Mouse (Mus musculus) T-helper 17 cell (primary cell): ENCODE data around the gene Ccdc97.

Experiments used
- in situ Hi-C, 2 experiments: fragments of 300-600 bp; cut with MboI, MseI; formaldehyde crosslinking; loops; 1 replicate in 1 of 2; 2 replicates in 1 of 2; pipeline ENCODE4 v1.15.1; 2025; ENCODE audit warnings: high pct_unique_total_duplicates in 2 of 2

The Ccdc97 gene

DNA sequence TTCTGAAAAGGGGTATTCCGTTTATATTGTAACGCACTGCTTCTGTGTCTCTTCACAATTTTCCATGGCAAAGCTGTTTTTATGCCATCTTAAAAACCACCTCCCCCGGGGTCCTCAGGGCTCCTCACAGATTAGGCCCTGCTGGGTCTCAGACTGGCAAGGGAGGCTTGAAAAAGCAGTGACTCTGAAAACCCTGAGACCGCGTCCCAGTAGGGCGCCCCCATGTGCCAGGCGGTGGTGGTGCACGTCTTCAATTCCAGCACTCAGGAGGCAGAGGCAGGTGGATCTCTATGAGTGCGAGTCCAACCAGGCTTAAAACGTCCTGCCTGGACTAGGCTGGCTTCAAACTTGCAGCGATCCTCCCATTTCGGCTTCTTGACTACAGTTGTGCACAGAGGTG lies 18.2 kb downstream of the Ccdc97 start:
- in situ Hi-C loops: loop anchor here (5.0 to 25.0 kb wide), 3 partner anchors 37 to 1487 kb away; partner anchors contain the start of genes BC024978 (in 1 of the 2), Gm21983 (in 1 of the 2), Mia (in 1 of the 2) and Rab4b (in 1 of the 2)

DNA sequence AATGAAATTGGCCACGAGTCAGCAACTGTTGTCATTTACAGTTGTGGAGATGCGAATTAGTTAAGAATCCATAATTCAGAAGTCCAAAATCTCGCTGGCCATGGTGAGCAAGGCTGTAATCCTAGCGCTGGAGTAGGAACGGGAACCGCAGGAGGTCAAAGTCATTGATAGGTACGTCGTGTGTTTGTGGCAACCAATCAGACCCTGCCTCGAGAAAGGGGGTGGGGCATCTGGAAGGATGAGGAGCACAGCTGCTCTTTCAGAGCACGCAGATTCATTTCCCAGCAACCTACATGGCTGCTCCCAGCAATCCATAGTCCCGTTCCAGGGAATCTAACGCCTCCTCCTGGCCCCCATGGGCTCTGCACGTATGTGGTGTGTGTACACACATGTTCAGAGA lies 19.0 kb downstream of the Ccdc97 start:
- in situ Hi-C loops: loop anchor here (5.0 to 25.0 kb wide), 5 partner anchors 37 to 1665 kb away; partner anchors contain the start of genes BC024978 (in 1 of the 2), Gm21983 (in 1 of the 2), Mia (in 1 of the 2) and Rab4b (in 1 of the 2)

DNA sequence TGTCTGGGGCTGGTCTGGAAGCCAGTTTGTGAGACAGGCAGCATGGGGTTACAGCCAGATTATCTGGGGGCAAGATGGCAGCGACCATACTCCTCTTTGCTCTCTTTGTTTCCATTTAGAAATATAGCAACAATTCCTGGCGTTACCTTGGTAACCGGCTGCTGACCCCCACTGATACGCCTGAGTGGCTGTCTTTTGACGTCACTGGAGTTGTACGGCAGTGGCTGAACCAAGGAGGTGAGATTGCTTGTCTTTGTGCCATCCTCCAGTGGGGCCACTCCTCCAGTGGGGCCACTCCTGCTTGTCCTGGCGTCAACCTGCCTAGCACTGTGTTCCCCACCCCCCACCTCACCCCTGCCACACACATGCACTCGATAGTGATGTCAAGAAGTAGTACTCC lies 24.8 kb downstream of the Ccdc97 start:
- in situ Hi-C loops: loop anchor here in 1 of 2 experiments (10.0 to 25.0 kb wide), 2 partner anchors 1307 to 1671 kb away; partner anchors contain the start of gene Smg9

DNA sequence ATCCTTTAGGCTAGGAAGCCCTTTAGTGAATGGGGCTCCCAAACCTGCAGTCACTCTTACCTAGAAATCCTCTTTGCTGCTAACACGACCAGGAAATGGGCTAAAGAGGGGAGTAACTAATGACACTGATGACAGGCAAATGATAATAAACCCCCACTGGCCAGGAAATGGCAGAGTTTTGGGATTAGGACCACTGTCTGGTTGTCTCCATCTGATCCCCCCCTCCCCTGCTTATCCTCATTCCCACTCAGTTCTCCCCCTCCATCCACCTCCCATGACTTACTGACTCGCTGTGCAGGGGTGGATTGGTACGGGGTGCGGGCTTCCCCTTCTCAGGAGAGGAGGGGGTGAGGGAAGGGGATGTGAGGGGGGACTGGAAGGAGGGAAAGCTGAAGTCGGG lies 28.8 kb downstream of the Ccdc97 start:
- in situ Hi-C loops: loop anchor here in 1 of 2 experiments (10.0 to 25.0 kb wide), 2 partner anchors 1303 to 1675 kb away; partner anchors contain the start of gene Smg9

DNA sequence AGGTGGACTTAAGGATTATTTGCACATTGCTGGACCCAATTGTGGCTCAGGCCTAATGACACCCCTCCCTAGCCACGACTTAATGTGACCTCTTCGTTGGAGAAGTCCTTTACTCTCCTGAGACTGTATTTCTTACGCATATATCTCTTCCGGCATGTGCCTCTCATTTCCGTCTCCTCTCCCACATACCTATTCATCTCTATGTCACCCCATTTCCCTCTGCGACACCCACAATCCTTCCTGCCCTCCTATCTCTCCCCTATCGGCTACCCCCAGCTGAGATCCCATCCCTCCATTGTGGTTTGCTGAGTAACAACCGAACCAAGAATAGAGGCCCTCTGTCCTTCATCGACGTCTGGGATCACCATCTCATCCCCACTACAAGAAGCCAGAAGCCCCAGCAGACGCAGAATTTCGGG lies 29.3 kb downstream of the Ccdc97 start:
- in situ Hi-C loops: loop anchor here (5.0 to 25.0 kb wide), 3 partner anchors 42 to 1675 kb away; partner anchors contain the start of gene Smg9 (in 1 of the 2)

DNA sequence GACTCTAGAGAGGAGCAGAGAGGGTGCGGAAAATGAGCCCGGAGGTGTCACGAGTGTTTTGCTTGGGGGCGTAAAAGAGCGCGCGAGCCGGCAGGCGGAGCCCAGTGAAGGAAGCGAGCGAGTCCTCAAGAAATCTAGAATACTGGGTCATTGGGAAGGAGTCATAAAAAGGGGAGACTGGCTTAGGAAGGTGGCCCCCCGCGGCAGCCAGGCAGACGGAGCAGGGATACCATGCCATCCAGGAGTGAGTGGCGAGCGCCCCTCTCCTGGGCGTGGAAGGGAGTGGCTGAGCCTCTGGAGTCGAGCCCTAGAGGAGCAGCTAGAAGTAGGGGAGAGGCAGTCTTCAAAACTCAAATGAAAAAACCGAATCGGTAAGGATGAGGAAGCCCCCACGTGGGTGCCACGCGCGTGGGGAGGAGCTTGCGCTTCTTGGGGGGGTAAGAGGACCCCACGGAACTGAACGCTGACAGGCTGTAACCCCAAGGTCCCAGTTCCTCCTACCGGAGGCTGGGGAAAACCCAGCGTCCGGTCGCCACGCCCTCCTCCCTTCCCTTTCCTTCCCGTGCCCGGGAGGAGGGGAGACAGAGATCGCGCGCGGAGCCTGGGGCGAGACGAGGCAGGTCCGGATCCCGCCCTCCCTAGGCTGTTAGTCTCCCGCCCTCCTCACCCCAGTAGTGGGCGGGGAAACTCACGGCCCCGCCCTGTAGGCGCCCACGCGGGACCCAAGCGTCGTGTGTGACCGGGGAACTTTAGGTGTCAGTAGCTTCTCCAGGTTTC lies 29.9 kb downstream of the Ccdc97 start:
- in situ Hi-C loops: loop anchor here (5.0 to 25.0 kb wide), 2 partner anchors 42 to 1302 kb away; partner anchors contain the start of gene Smg9 (in 1 of the 2)

DNA sequence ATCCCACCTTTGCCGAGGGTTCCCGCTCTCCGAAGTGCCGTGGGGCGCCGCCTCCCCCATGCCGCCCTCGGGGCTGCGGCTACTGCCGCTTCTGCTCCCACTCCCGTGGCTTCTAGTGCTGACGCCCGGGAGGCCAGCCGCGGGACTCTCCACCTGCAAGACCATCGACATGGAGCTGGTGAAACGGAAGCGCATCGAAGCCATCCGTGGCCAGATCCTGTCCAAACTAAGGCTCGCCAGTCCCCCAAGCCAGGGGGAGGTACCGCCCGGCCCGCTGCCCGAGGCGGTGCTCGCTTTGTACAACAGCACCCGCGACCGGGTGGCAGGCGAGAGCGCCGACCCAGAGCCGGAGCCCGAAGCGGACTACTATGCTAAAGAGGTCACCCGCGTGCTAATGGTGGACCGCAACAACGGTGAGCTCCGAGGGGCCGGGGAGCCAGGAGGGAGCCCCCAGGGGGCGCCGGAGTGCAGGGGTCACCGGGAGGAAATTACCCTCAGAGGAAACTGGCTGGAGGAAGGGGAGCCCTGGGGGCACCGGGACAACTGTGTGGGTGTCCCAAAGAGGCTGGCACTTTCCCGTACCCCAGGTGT lies 31.0 kb downstream of the Ccdc97 start:
- in situ Hi-C loops: loop anchor here (5.0 to 25.0 kb wide), 2 partner anchors 41 to 1301 kb away; partner anchors contain the start of gene Smg9 (in 1 of the 2)

DNA sequence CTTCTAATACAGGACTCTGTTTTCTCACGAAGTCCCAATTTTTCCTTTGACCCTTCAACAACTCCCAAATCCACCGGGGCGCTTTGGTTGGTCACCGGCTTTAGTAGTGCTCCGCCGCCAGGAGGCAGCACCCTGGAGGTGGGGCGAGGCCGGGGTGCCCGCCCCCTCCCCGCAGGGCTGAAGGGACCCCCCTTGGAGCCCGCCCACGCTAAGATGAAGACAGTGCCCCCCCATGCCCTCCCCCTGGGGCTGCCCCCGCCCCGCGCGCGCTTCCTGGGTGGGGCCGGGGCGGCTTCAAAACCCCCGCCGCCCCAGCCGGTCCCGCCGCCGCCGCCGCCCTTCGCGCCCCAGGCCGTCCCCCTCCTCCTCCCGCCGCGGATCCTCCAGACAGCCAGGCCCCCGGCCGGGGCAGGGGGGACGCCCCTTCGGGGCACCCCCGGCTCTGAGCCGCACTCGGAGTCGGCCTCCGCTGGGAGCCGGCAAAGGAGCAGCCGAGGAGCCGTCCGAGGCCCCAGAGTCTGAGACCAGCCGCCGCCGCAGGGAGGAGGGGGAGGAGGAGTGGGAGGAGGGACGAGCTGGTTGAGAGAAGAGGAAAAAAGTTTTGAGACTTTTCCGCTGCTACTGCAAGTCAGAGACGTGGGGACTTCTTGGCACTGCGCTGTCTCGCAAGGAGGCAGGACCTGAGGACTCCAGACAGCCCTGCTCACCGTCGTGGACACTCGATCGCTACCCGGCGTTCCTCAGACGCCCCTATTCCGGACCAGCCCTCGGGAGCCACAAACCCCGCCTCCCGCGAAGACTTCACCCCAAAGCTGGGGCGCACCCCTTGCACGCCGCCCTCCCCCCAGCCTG lies 32.0 kb downstream of the Ccdc97 start, which contains the start of gene Tgfb1:
Gene Tgfb1 (plus strand): TSS at position 323 of the 852 bp plus-strand sequence.
- in situ Hi-C loops: loop anchor here (5.0 to 25.0 kb wide), 2 partner anchors 40 to 1300 kb away; partner anchors contain the start of gene Smg9 (in 1 of the 2)

DNA sequence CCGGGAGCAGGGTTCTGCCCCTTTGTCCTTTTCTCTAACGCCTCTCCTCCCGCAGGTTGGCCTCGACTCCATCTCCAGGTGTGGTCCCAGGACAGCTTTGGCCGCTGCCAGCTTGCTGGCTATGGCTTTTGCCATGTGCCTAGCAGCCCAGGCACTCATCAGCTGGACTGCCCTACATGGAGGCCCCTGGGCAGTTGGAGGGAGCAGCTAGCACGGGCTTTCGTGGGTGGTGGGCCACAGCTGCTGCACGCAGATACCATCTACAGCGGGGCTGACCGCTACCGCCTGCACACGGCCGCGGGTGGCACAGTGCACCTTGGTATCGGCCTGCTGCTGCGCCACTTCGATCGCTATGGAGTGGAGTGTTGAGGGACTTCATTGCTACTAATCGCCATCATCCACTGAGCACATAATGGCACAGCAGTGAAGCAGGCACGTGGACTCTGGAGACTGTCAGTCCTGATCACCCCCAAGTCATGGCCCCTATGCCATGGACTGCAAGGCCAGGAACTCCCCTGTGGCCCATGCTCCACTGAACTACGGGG lies 32.9 kb downstream of the Ccdc97 start:
- in situ Hi-C loops: loop anchor here (5.0 to 25.0 kb wide), 2 partner anchors 39 to 1299 kb away; partner anchors contain the start of gene Smg9 (in 1 of the 2)

DNA sequence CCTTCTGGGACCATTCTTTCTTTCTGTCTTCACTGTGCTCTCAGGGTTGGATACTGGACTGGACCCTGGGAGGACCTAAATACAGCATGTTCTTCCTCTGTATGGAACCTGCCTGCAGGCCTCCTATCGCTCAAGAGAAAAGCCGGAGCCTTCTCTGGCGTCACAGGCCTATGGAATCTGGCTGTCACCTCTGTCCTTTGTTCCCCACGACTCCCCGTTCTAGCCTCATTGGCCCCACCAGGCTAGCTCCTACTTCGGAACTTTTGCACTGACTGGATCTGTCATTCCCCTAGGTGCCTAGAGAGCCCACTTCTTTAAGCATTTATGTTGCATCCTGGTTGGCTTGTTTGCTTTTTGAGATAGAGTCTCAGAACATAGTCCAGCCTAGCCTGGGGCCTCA lies 34.2 kb downstream of the Ccdc97 start:
- in situ Hi-C loops: loop anchor here (5.0 to 25.0 kb wide), 2 partner anchors 37 to 1297 kb away; partner anchors contain the start of gene Smg9 (in 1 of the 2)

DNA sequence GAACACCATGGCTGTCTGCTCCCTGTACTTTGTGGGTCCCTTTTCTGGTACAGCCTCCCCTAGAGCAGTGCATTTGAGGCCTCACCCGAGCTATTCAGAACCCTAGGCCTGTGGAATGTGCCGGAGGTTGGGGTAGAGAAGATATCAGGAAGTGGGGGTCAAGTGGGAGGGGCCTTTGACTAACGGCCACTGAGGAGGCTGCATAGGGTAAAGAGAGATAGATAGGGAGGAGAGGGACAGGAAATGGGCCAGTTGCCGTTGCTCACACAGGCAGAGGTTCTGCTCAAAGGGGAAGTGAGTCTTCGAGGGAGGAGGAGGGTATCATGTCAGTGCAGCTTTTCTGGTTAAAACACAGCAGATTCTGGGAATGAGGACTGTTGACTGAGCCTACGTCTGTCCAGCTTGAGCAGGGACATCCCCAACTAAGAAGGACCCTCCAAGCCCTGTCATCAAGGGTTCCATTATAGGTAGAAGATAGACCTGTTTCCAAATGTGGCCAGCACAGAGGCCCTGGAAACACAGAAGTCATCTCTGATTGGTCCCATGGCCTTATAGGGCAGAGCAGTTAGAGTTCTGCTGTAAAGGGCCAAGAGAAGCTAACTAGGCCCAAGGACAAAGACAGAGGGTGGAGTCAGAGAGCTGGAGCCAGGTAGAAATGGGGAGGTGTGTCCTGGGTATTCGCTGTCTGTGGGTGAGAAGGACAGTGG lies 35.3 kb downstream of the Ccdc97 start:
- in situ Hi-C loops: loop anchor here in 1 of 2 experiments (25.0 kb wide), 1 partner anchor 1296 kb away; the partner anchor contains the start of gene Smg9

DNA sequence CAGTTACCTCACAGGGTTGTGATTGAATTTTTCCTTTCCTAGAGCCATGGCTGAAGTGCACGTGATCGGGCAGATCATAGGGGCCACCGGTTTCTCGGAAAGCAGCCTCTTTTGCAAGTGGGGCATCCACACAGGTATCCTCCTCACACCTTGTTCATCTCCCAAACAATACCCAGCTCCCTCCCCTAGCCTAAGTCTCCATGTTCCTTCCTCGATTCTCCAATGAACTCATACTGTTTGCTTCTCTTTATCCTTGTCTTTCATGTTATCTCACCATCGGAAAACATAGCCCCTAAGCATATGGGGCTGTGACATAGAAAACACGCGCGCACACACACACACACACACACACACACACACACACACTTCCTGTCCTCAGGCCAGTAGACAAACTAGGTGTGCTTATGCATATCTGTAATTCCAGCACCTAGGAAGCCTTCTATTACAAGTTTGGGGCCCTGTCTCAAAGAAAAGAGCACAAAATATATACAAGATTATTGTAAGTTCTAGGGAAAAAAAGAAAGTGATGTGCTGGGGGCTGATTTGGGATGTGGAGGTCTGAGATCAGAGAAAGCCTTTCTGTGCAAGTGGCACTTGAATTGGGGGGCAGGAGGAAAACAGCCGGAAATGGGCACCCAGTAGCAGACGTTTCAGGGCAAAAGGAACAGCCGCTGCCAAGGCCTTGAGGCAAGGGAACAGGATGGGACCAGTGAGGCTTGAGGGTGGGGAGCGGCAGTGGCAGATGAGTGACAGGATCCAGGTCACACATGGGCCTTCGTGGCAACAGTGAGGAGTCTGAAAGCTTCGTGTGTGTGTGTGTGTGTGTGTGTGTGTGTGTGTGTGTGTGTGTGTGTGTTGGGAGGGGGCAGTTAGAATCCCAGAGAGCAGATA lies 37.3 kb downstream of the Ccdc97 start:
- in situ Hi-C loops: loop anchor here in 1 of 2 experiments (25.0 kb wide), 1 partner anchor 1294 kb away; the partner anchor contains the start of gene Smg9

DNA sequence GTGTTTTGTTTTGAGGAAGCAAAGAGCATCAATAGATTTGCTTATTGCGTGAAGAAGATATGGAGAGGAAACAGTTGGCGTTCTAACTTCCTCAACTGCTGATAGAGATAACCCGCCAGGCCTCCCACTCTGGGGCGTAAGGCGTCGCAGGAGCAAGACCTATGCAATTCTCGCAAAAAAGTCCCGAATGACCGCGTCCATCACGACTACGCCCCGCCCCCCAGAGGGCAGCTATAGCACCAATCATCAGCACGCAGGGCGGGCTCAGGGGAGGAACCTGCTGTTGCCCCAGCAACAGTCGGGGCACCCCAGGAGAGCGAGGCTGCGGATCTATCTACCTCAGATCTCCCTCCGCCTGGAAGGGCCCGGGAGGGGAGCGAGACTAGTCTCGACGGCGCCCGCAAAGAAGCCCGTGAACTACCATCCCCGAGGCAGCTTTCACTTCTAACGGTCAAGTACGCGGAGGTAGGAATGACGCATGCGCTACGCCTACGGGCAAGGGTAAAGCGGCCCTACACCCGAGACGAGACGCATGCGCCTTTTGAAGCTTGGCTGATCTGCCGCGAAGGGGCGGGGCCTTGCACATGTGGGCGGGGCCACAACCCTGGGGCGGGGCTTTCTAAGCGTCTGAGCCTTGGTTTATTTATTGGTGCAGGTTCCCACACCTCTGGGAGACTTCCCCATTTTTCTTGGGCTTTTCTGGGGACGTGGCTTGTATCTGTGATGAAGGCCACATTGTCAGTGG lies 38.2 kb downstream of the Ccdc97 start, which contains the start of gene B9d2:
Gene B9d2 (plus strand): TSS at position 267 of the 745 bp plus-strand sequence.
- in situ Hi-C loops: loop anchor here in 1 of 2 experiments (25.0 kb wide), 1 partner anchor 1293 kb away; the partner anchor contains the start of gene Smg9

DNA sequence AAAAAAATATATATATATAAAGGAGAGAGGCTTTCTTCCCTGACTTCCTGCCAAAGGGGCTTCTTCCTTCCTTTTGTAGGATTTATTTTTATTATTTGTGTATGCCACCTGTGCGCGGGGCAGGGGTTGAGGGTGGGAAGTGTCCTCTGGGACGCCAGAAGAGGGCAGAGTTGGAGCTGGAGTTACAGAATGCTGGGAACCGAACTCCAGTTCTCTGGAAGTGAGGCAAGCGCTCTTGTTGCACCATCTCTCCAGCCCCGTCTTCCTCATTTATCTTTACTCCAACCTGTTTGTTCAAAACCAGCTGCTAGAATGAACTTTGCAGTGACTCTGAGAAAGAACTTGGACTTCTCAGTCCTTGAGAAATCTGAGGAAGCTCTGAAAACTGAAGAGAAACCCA lies 38.9 kb downstream of the Ccdc97 start:
- in situ Hi-C loops: loop anchor here in 1 of 2 experiments (25.0 kb wide), 1 partner anchor 1293 kb away; the partner anchor contains the start of gene Smg9

DNA sequence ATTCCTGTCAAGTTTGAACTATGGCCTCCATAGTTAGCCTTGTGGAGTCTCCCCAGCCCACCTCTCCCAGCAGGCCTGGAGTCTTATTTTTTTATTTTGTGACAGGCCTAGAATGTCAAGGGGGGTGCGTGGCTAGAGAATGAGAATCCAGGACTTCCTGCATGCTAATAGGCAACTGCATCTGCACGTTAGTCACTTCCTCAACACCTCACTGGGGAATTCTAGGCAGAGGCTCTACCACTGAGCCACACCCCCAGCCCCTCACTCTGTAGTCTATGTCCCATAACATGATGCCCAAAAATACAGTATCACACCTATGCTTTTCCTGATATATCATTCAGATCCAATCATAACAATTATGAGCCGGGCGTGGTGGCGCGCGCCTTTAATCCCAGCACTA lies 41.9 kb downstream of the Ccdc97 start:
- in situ Hi-C loops: loop anchor here in 1 of 2 experiments (25.0 kb wide), 1 partner anchor 1290 kb away; the partner anchor contains the start of gene Smg9

DNA sequence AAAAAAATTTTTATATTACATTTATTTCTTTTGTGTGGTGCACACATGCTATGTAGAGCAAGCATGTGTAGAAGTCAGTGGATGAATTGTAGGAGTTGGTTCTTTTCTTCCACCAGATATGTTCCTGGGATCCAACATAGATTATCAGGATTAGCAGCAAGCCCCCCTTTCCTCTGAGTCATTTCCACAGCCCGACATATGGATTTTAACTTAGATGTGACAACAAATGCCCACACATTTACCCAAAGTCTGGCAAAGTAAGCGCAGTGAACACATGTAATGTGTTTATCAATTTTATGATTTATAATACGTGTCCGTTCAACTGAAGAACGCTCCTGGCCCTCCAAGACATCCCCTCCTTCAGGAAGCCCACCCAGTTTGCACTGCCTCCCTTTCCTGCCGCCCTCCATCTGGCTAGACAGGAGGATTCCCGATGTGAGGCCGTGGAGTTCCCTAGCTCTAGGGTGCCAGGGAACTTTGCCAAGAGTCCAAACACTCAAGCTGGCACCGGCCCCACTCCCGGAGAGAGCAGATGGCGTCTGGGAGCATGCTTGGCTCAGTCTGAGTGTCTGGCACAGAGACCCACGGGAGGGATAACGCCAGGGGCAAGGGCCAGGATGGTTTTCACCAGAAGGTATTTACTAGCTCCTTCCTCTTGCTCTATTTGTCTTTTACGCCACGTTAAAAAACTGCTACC lies 42.7 kb downstream of the Ccdc97 start:
- in situ Hi-C loops: loop anchor here in 1 of 2 experiments (25.0 kb wide), 1 partner anchor 1289 kb away; the partner anchor contains the start of gene Smg9

DNA sequence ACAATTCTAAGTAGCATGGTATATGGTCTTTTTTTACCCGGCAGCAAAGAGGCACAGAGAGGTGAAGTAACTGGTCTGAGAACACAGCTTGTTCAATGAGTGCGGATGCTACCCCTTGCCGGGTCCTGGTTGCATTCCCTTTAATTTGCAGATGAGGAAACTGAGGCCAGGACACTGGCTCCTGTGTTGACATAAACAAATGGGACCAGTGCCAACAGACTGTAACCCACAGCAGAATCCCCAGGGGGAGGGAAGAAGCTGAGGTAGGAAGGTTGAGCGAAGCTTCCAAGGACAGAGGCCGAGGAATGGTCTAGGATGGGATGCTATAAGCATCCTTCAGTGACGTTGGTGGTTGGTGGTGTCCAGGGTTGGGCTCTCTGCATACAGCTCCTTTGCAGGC lies 43.5 kb downstream of the Ccdc97 start:
- in situ Hi-C loops: loop anchor here in 1 of 2 experiments (25.0 kb wide), 1 partner anchor 1288 kb away; the partner anchor contains the start of gene Smg9
